Mouse (Mus musculus) hindbrain, postnatal 0 days (tissue): ENCODE data around the gene Gm5617. TPM values are rescaled to one million over a fixed set of nuclear protein-coding genes. Genes with fewer than 3 reads are reported as not detected.
"Not testable (repeated sequence)": the region's sequence is repeated elsewhere in the genome, so short reads cannot be mapped to it uniquely, and the experiment has no call there.

Experiments used
- ATAC-seq: fragments of 200-750 bp; cut with Nextera tagmentation; 2 replicates; pipeline ENCODE4 v1.8.0; 2017; ENCODE audit warnings: mild to moderate bottlenecking, moderate TSS enrichment, moderate library complexity
- DNase-seq: peaks from one replicate; pipeline ENCODE4 v3.0.0-alpha.2; 2015; ENCODE audit warnings: low spot score
- H3K27ac ChIP-seq: fragments of 300-500 bp; sonication (generic); 2 replicates; pipeline ENCODE4 v1.5.1; 2014; ENCODE audit warnings: mild to moderate bottlenecking
- H3K27me3 ChIP-seq: fragments of 300-500 bp; sonication (generic); 2 replicates; pipeline ENCODE4 v1.6.1; 2014; ENCODE audit warnings: low read length, mixed read lengths; ENCODE audit not compliant: insufficient read depth
- H3K36me3 ChIP-seq: fragments of 300-500 bp; sonication (generic); 2 replicates; pipeline ENCODE4 v1.6.1; 2014; ENCODE audit warnings: low read length, mixed read lengths; ENCODE audit not compliant: insufficient read depth
- H3K4me1 ChIP-seq: fragments of 300-500 bp; sonication (generic); 2 replicates; pipeline ENCODE4 v1.6.1; 2014; ENCODE audit warnings: antibody characterized with exemption, low read length, mixed read lengths; ENCODE audit not compliant: insufficient read depth
- H3K4me2 ChIP-seq: fragments of 300-500 bp; sonication (generic); 2 replicates; pipeline ENCODE4 v1.6.1; 2014; ENCODE audit warnings: low read depth, mild to moderate bottlenecking, low read length, moderate library complexity, mixed read lengths
- H3K4me3 ChIP-seq: fragments of 300-500 bp; sonication (generic); 2 replicates; pipeline ENCODE4 v1.5.1; 2014; ENCODE audit warnings: low read length
- H3K9ac ChIP-seq: fragments of 300-500 bp; sonication (generic); replicated peaks from 2 replicates; pipeline ENCODE4 v1.6.1; 2014; ENCODE audit warnings: mild to moderate bottlenecking, low read length, moderate library complexity, mixed read lengths
- H3K9me3 ChIP-seq: fragments of 300-500 bp; sonication (generic); 2 replicates; pipeline ENCODE4 v1.6.1; 2016; ENCODE audit warnings: low read length, mixed read lengths
- CTCF ChIP-seq: IDR thresholded peaks from 2 replicates; pipeline ENCODE4 v1.5.1; 2016; ENCODE audit warnings: antibody characterized with exemption, control low read depth, low read depth
- WGBS: fragments of 180-500 bp; shearing (Covaris S2); extraction: QIAGEN DNeasy Blood & Tissue Kit; methylation state at CpG from one replicate; pipeline ENCODE4 v1.1.7; 2014; 5-methylcytosine and 5-hydroxymethylcytosine counted together
- microRNA-seq, 2 experiments: library from miRNA; unstranded; fragments of <30 nt; microRNA quantifications; one replicate each; pipeline ENCODE4; 2016
- polyA plus RNA-seq: library from polyadenylated mRNA; unstranded; fragments of >200 nt; fragmentation: Nextera tagmentation; extraction: Ambion mirVana; gene quantifications from 2 replicates; pipeline ENCODE4 v1.2.1, GENCODE M21; 2015
- total RNA-seq: library from RNA; depleted of rRNA; stranded (reverse); fragments of >200 nt; gene quantifications from 2 replicates; pipeline ENCODE4 v1.2.3, GENCODE M21; 2014; rRNA removed

Gene Gm5617
- total and polyA plus RNA-seq, 2 experiments from 2014 or later, result 16.2 to 30.8 TPM

- DNase-seq, result no peak
- H3K36me3 ChIP-seq, result no peaks in the 10 kb centered on the region
- no peak overlapping the region for H3K4me3 ChIP-seq
- H3K27ac ChIP-seq, result no peak overlapping the region
- H3K9me3 ChIP-seq, result no peaks in the 10 kb centered on the region
- no peak overlapping the region for H3K9ac ChIP-seq
- TF ChIP-seq CTCF, result no peak
- peaks cover 9% of the 10 kb centered on the region; the same call in 1 of the 2 replicates for H3K4me1 ChIP-seq
- 86% methylated on average over 1 of the region's 1 CpGs for WGBS
- H3K4me2 ChIP-seq, result no peak overlapping the region
- H3K27me3 ChIP-seq, result no peaks in the 10 kb centered on the region
- ATAC-seq, result no peak
Observed at GRCm38 (mm10) chr9:48536414-48536813, 41.2 kb downstream of the Gm5617 start.

- H3K9me3 ChIP-seq, H3K4me1 ChIP-seq, ATAC-seq, H3K27me3 ChIP-seq, H3K36me3 ChIP-seq, H3K4me3 ChIP-seq, H3K4me2 ChIP-seq, H3K9ac ChIP-seq, H3K27ac ChIP-seq: not testable (repeated sequence)
- peak; percentile 28 for DNase-seq
- WGBS, result 18% methylated on average over 1 of the region's 1 CpGs
Observed at GRCm38 (mm10) chr9:48537616-48538015, 42.4 kb downstream of the Gm5617 start.

GRCm38 (mm10) chr9:48538044-48538645, 42.9 kb downstream of the Gm5617 start:
- Histone ChIP-seq H3K9me3 (no peaks in the 10 kb centered on the region), H3K4me3 (peak overlapping the region; percentile 23), H3K27ac (peak overlapping the region; percentile 27; the same call in 1 of the 2 replicates), H3K36me3 (no peaks in the 10 kb centered on the region), H3K27me3 (no peaks in the 10 kb centered on the region), H3K4me2 (peak overlapping the region; percentile 54), H3K4me1 (peaks cover 9% of the 10 kb centered on the region; the same call in 1 of the 2 replicates), H3K9ac (peak overlapping the region; percentile 30; the same call in 1 of the 2 replicates)
- DNase-seq (peak; percentile 30), ATAC-seq (peak; percentile 59; the same call in 1 of the 2 replicates)
- TF ChIP-seq CTCF, result no peak
- WGBS, result 2% methylated on average over 17 of the region's 17 CpGs

- Histone ChIP-seq H3K9me3 (no peaks in the 10 kb centered on the region), H3K9ac (0 out of 2 replicates have a peak overlapping the region, but pooled peaks have one; percentile 30), H3K27me3 (no peaks in the 10 kb centered on the region), H3K4me3 (peak overlapping the region; percentile 23), H3K4me1 (peaks cover 9% of the 10 kb centered on the region; the same call in 1 of the 2 replicates), H3K4me2 (peak overlapping the region; percentile 54), H3K36me3 (no peaks in the 10 kb centered on the region), H3K27ac (peak overlapping the region; percentile 5; the same call in 1 of the 2 replicates)
- 9% methylated on average over 12 of the region's 12 CpGs for WGBS
- ATAC-seq, result 0 out of 2 replicates have a peak, but pooled peaks have one; percentile 40
- DNase-seq, result peak; percentile 60
- TF ChIP-seq CTCF, result no peak
Observed at GRCm38 (mm10) chr9:48538688-48539087, 43.4 kb downstream of the Gm5617 start.

Small RNA genes within 50 kb of the gene (microRNA-seq; reads per million reads assigned to microRNA genes)
- gene Gm23653, result 0 reads per million in 2 experiments

Other genes with a start within 250 kb of the Gm5617 start
- gene Nxpe2, start 142.0 kb upstream of the Gm5617 start, total RNA-seq, result 0.86 TPM in 1 of 2 replicates, not detected in the other
- gene Nxpe2, start 142.0 kb upstream of the Gm5617 start, polyA plus RNA-seq, result 0.33 and 0.45 TPM in 2 replicates
- 32.5 and 46.5 TPM in 2 replicates for gene Rexo2, start 14.8 kb upstream of the Gm5617 start, total RNA-seq
- 93.1 and 94.6 TPM in 2 replicates for gene Rexo2, start 14.8 kb upstream of the Gm5617 start, polyA plus RNA-seq
- gene Rbm7, start 143 bp upstream of the Gm5617 start, total RNA-seq, result 41.3 and 51.5 TPM in 2 replicates
- gene Rbm7, start 143 bp upstream of the Gm5617 start, polyA plus RNA-seq, result 74.4 and 83.3 TPM in 2 replicates
- 0.50 TPM in 1 of 2 replicates, not detected in the other for gene Nnmt, start 109.7 kb downstream of the Gm5617 start, total RNA-seq
- 1.7 and 2.2 TPM in 2 replicates for gene Nnmt, start 109.7 kb downstream of the Gm5617 start, polyA plus RNA-seq